Mouse (Mus musculus) bone marrow, adult 2 months (tissue): Measurements from ENCODE around the gene Gpd2.

Experiments used
- CTCF ChIP-seq: fragments of 200-500 bp; IDR thresholded peaks from 2 replicates; pipeline ENCODE4 v1.5.1; 2011; ENCODE audit warnings: low read length, control low read depth; ENCODE audit not compliant: control insufficient read depth, insufficient read depth
- POLR2A ChIP-seq: fragments of 200-500 bp; IDR thresholded peaks from 2 replicates; pipeline ENCODE4 v1.6.1; 2011; ENCODE audit warnings: low read depth, mild to moderate bottlenecking, control low read depth, low read length, borderline replicate concordance; ENCODE audit not compliant: control insufficient read depth

- TF ChIP-seq POLR2A (no peak), CTCF (no peak)
Observed at GRCm38 (mm10) chr2:57338779-57339178, 101.3 kb downstream of the Gpd2 start.
